Mouse (Mus musculus) heart, postnatal 0 days (tissue): Measurements from ENCODE around the gene Setd5.

Experiments
- CTCF ChIP-seq: IDR thresholded peaks from 2 replicates; pipeline ENCODE4 v1.5.1; 2016; ENCODE audit warnings: antibody characterized with exemption, control low read depth, low read depth
- EP300 ChIP-seq: IDR thresholded peaks from 2 replicates; pipeline ENCODE4 v1.6.1; 2016; ENCODE audit warnings: antibody characterized with exemption, low read depth

DNA sequence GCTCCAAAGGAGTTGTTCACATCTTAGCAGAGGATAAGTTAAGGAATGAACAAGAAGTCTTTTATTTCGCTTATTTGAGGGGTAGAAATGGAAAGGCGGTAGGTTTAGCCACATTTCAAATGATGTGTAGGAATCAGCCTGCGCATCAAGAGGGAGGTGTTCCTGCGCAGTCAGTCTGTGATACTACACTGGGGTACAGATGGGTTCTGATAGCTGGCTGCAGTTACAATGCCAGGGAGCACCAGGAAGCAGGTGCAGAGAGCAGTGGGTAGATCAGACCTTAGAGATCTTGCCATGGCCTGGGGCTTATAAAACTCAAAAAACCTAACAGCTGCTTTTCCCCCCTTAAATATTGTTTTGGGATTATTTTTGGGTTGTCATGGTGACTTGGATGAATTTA is 68.1 kb downstream of the Setd5 start:
- no peak for TF ChIP-seq CTCF
- no peak for TF ChIP-seq EP300
